Mouse (Mus musculus) testis, postnatal 14 days (tissue): ENCODE data around the gene AC129217.1.
"Not testable (repeated sequence)": the region's sequence is repeated elsewhere in the genome, so short reads cannot be mapped to it uniquely, and the experiment has no call there.

Experiments
- DNase-seq: peaks from one replicate; pipeline ENCODE4 v3.0.0; 2021; ENCODE audit warnings: low spot score

Gene AC129217.1

GRCm38 (mm10) chr19:8830664-8831063 is 1.1 kb downstream of the AC129217.1 start:
- DNase-seq = no peak

GRCm38 (mm10) chr19:8831262-8831661 is 1.7 kb downstream of the AC129217.1 start:
- DNase-seq = no peak

- no peak for DNase-seq
Measured at GRCm38 (mm10) chr19:8832971-8833370, 3.4 kb downstream of the AC129217.1 start.

- DNase-seq = not testable (repeated sequence)
Measured at GRCm38 (mm10) chr19:8836327-8836726, 6.8 kb downstream of the AC129217.1 start.

- peak; percentile 85 for DNase-seq
Measured at GRCm38 (mm10) chr19:8837251-8837791, 7.7 kb downstream of the AC129217.1 start, which contains the start of gene Bscl2. Gene Bscl2 (plus strand): TSS chr19:8837467.

GRCm38 (mm10) chr19:8838041-8838730 is 8.6 kb downstream of the AC129217.1 start:
- DNase-seq = peak; percentile 54

GRCm38 (mm10) chr19:8839103-8839907 is 9.7 kb downstream of the AC129217.1 start, which contains the start of gene Gng3:
Gene Gng3 (minus strand): TSS chr19:8839194.
- DNase-seq = no peak

GRCm38 (mm10) chr19:8839908-8840791 is 10.6 kb downstream of the AC129217.1 start:
- DNase-seq = peak; percentile 64

GRCm38 (mm10) chr19:8841012-8841411 is 11.4 kb downstream of the AC129217.1 start:
- no peak for DNase-seq

- no peak for DNase-seq
Measured at GRCm38 (mm10) chr19:8842961-8843360, 13.4 kb downstream of the AC129217.1 start.

- DNase-seq = peak; percentile 47
Measured at GRCm38 (mm10) chr19:8844371-8845129, 15.0 kb downstream of the AC129217.1 start.

GRCm38 (mm10) chr19:8848356-8848755 is 18.8 kb downstream of the AC129217.1 start:
- DNase-seq = no peak

- no peak for DNase-seq
Measured at GRCm38 (mm10) chr19:8850402-8850901, 20.9 kb downstream of the AC129217.1 start, which contains the start of gene Lrrn4cl. Gene Lrrn4cl (plus strand): TSS chr19:8850768.

GRCm38 (mm10) chr19:8851639-8852038 is 22.1 kb downstream of the AC129217.1 start:
- DNase-seq = no peak

GRCm38 (mm10) chr19:8852236-8852928 is 22.8 kb downstream of the AC129217.1 start:
- DNase-seq = no peak

- no peak for DNase-seq
Measured at GRCm38 (mm10) chr19:8853117-8853516, 23.5 kb downstream of the AC129217.1 start.

- no peak for DNase-seq
Measured at GRCm38 (mm10) chr19:8857689-8858088, 28.1 kb downstream of the AC129217.1 start.

GRCm38 (mm10) chr19:8859018-8859417 is 29.4 kb downstream of the AC129217.1 start:
- no peak for DNase-seq

- DNase-seq = no peak
Measured at GRCm38 (mm10) chr19:8864265-8864664, 34.7 kb downstream of the AC129217.1 start.

- not testable (repeated sequence) for DNase-seq
Measured at GRCm38 (mm10) chr19:8870381-8870780, 40.8 kb downstream of the AC129217.1 start.
